Mouse (Mus musculus) liver, postnatal 0 days (tissue): ENCODE data around the gene Rpl36a. TPM values are rescaled to one million over a fixed set of nuclear protein-coding genes. Genes with fewer than 3 reads are reported as not detected.

Experiments used
- ATAC-seq: fragments of 200-750 bp; cut with Nextera tagmentation; 2 replicates; pipeline ENCODE4 v1.8.0; 2017; ENCODE audit warnings: mild to moderate bottlenecking, moderate library complexity
- DNase-seq: peaks from one replicate; pipeline ENCODE4 v3.0.0-alpha.2; 2016
- H3K27ac ChIP-seq: fragments of 300-500 bp; sonication (generic); 2 replicates; pipeline ENCODE4 v1.5.1; 2014; ENCODE audit warnings: antibody characterized with exemption, moderate library complexity, mild to moderate bottlenecking, low read depth
- H3K27me3 ChIP-seq: fragments of 300-500 bp; sonication (generic); 2 replicates; pipeline ENCODE4 v1.6.1; 2014; ENCODE audit warnings: low read length, control low read depth, mixed read lengths; ENCODE audit not compliant: insufficient read depth
- H3K36me3 ChIP-seq: fragments of 300-500 bp; sonication (generic); replicated peaks from 2 replicates; pipeline ENCODE4 v1.6.1; 2014; ENCODE audit warnings: mild to moderate bottlenecking, control low read depth, low read length, moderate library complexity, mixed read lengths; ENCODE audit not compliant: insufficient read depth
- H3K4me1 ChIP-seq: fragments of 300-500 bp; sonication (generic); 2 replicates; pipeline ENCODE4 v1.6.1; 2014; ENCODE audit warnings: antibody characterized with exemption, mild to moderate bottlenecking, control low read depth; ENCODE audit not compliant: insufficient read depth
- H3K4me2 ChIP-seq: fragments of 300-500 bp; sonication (generic); 2 replicates; pipeline ENCODE4 v1.6.1; 2014; ENCODE audit warnings: low read depth, mild to moderate bottlenecking, low read length, moderate library complexity, mixed read lengths
- H3K4me3 ChIP-seq: fragments of 300-500 bp; sonication (generic); 2 replicates; pipeline ENCODE4 v1.5.1; 2014; ENCODE audit warnings: low read depth, low read length
- H3K9ac ChIP-seq: fragments of 300-500 bp; sonication (generic); replicated peaks from 2 replicates; pipeline ENCODE4 v1.6.1; 2014; ENCODE audit warnings: mild to moderate bottlenecking, moderate library complexity
- H3K9me3 ChIP-seq: fragments of 300-500 bp; sonication (generic); 2 replicates; pipeline ENCODE4 v1.6.1; 2016; ENCODE audit warnings: mild to moderate bottlenecking, control low read depth, low read length, mixed read lengths
- CTCF ChIP-seq: sonication (generic); IDR thresholded peaks from 2 replicates; pipeline ENCODE4 v1.5.1; 2016; ENCODE audit warnings: antibody characterized with exemption, low read depth
- EP300 ChIP-seq: IDR thresholded peaks from 2 replicates; pipeline ENCODE4 v1.6.1; 2016; ENCODE audit warnings: antibody characterized with exemption, low read depth, mild to moderate bottlenecking
- WGBS: fragments of 180-500 bp; shearing (Covaris S2); extraction: QIAGEN DNeasy Blood & Tissue Kit; methylation state at CpG from one replicate; pipeline ENCODE4 v1.1.7; 2014; ENCODE audit not compliant: insufficient replicate concordance; 5-methylcytosine and 5-hydroxymethylcytosine counted together
- polyA plus RNA-seq: library from polyadenylated mRNA; unstranded; fragments of >200 nt; fragmentation: Nextera tagmentation; extraction: Ambion mirVana; gene quantifications from 2 replicates; pipeline ENCODE4 v1.2.1, GENCODE M21; 2015

Gene Rpl36a
- polyA plus RNA-seq, 1 experiment from 2014 or later, result 306 TPM

DNA sequence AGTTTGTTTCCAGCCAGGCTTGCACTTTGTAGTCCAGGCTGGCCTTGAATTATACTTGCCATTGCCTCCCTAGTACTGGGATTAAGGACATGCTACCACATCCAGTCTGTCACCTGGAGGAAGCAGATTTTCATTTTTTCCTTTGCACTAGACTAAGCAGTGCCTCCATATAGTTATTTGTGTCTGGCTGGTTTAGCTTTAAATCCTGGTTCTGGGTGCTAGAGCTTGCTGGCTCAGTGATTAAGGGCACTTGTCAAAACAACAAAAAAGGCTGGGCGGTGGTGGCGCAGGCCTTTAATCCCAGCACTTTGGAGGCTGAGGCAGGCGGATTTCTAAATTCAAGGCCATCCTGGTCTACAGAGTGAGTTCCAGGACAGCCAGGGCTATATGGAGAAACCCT is 3.5 kb downstream of the Rpl36a start:
- H3K27me3 ChIP-seq, result no peaks in the 10 kb centered on the region
- H3K27ac ChIP-seq, result no peak overlapping the region
- no peak for TF ChIP-seq EP300
- no peak for TF ChIP-seq CTCF
- peaks cover 5% of the 10 kb centered on the region; the same call in 1 of the 2 replicates for H3K36me3 ChIP-seq
- no peaks in the 10 kb centered on the region for H3K4me1 ChIP-seq
- no peak overlapping the region for H3K4me3 ChIP-seq
- H3K9me3 ChIP-seq, result no peaks in the 10 kb centered on the region
- 68% methylated on average over 3 of the region's 3 CpGs for WGBS
- no peak for ATAC-seq
- H3K9ac ChIP-seq, result no peak overlapping the region
- no peak for DNase-seq
- no peak overlapping the region for H3K4me2 ChIP-seq

DNA sequence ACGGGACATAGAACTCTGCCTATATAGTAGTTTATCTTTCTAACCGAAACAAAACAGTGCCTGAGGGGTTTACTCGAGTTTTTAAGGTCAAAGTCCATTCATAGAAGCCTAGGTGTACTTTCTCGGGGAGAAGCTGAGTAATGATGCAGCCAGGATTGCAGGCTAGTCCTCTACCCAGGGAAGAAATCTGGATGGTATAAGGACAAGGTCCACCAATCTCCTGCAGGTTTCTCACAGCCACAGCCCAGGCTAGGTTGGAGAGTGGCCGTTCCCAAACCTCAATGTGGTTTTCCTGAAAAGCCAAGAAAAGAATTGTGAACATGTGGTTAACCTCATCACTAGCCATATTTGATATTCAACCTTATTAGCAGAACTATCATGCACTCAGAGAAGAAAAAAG is 4.4 kb downstream of the Rpl36a start:
- Histone ChIP-seq H3K4me3 (no peak overlapping the region), H3K4me1 (no peaks in the 10 kb centered on the region), H3K4me2 (no peak overlapping the region), H3K36me3 (peaks cover 5% of the 10 kb centered on the region; the same call in 1 of the 2 replicates), H3K9me3 (no peaks in the 10 kb centered on the region), H3K27ac (no peak overlapping the region), H3K9ac (no peak overlapping the region), H3K27me3 (no peaks in the 10 kb centered on the region)
- TF ChIP-seq EP300 (no peak), CTCF (no peak)
- ATAC-seq (no peak), DNase-seq (no peak)
- 28% methylated on average over 5 of the region's 5 CpGs for WGBS

DNA sequence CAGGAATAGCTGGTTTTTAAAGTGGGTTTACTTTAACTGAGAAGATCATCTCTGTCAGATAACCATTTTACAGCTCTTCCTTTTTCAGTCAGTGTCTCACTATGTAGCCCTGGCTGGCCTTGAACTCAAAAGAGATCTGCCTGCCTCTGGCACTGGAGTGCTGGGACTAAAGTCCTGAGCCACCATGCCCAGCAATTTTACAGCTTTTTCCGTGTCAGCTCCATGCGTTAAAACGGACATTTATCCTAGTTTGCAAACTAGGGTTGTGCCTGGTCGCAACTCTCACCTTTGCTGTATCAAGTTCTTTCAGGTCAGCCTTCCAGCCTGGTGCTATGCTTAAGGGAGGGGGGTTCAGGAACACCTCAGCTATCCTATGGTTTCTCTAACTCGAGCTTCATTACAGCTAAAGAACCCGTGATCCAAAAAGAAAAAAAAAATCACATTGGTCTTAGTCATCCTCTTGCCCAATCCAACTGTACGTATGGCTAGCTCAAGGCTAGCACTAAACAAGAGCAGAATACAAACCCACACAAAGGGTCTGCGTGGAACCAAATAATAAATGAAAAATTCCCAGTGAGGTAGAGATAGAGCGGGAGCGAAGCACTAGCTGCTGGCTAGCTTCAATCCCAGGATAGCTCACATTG is 14.6 kb downstream of the Rpl36a start:
- Histone ChIP-seq H3K4me1 (0 out of 2 replicates have a peak, but pooled peaks cover 2% of the 10 kb centered on the region), H3K27me3 (no peaks in the 10 kb centered on the region), H3K4me3 (peak overlapping the region; percentile 74), H3K9ac (peak overlapping the region; percentile 42), H3K9me3 (no peaks in the 10 kb centered on the region), H3K27ac (peak overlapping the region; percentile 73), H3K36me3 (0 out of 2 replicates have a peak, but pooled peaks cover 4% of the 10 kb centered on the region), H3K4me2 (peak overlapping the region; percentile 61)
- ATAC-seq (no peak), DNase-seq (no peak)
- WGBS, result 20% methylated on average over 10 of the region's 10 CpGs
- no peak for TF ChIP-seq EP300
- TF ChIP-seq CTCF, result no peak

DNA sequence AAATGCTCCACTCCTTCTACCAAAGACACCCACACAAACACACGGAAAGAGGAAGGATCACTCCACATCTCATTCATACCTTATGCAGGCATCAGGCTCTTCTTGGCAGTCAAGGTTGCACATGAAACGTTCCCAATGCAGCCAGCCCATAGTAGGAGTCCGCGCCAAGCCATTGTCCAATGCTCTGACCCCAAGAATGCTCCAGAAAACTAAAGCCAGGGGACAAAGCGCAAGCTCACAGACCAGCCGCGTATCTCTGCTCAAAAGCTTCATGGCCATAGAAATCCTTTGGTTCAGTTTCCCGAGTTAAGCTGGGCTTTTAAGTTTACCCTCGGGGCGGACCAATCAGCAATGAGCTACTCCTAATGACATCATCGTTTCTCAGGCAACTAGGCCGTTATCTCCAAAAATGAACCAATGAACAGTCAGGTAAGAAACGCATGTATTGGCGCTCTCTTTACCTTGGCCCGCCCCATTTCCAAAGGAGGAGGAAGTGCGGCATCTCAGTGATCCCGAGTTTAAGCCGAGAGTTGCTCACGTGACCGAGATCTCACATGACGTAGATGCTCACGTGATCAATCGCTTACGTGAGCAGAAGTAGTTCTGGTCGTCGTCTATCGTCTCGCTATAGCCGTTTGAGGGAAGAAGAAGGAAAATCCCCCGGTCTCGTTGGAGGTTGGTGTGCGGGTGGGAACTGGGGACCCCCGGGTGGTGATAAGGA is 15.4 kb downstream of the Rpl36a start, which contains the start of the genes Gla and Hnrnph2:
Gene Gla, minus strand, starts transcription at position 467 of the 721 bp plus-strand sequence.
Gene Hnrnph2, plus strand, starts transcription at position 521 of the 721 bp plus-strand sequence.
- DNase-seq (peak; percentile 89), ATAC-seq (peak; percentile 99)
- no peaks in the 10 kb centered on the region for H3K9me3 ChIP-seq
- H3K27me3 ChIP-seq, result no peaks in the 10 kb centered on the region
- peak within 1 kb of the TSS; percentile 91 for H3K27ac ChIP-seq
- peak within 1 kb of the TSS; percentile 74 for H3K4me3 ChIP-seq
- H3K4me2 ChIP-seq, result peak within 1 kb of the TSS; percentile 62
- H3K9ac ChIP-seq, result peak within 1 kb of the TSS; percentile 75
- 0 out of 2 replicates have a peak, but pooled peaks cover 2% of the 10 kb centered on the region for H3K4me1 ChIP-seq
- H3K36me3 ChIP-seq, result 0 out of 2 replicates have a peak, but pooled peaks cover 4% of the 10 kb centered on the region
- 17% methylated on average over 33 of the region's 33 CpGs for WGBS
- 0 out of 2 replicates have a peak, but pooled peaks have one; percentile 12 for TF ChIP-seq EP300
- TF ChIP-seq CTCF, result no peak

DNA sequence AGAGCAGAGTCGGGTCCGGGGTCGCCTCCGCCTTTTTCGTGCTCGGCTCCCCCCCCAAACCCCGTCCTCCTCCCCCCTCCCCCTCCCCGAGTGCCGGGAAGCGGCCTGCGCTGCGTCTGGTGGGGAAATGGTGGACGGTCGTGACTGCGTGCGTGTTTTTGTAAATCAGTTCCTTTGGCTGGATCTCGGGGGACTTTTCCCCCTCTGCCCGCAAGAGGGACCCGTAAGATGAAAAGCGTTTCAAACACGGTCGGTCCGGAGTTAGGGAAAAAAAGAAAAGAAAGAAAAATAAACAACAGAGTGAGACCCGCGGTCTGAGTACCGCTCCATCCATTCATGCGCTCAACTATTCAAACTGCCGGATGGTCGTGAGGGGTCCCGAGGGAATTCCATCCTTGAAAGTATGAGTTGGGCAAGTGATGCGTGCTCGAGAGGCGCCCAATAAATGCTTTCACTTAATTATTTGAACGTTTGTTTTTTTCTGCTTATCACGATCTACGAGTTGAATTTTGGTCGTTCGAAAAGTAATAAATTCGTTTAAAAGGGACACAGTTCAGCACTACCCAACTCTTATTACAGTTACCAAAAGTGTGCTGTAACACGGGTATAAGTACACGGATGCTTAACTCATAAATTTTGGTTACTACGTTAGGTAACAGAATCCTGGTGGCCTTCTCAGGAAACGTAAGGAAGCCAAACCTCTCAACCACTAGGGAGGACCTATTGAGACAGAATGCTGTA is 16.1 kb downstream of the Rpl36a start:
- TF ChIP-seq CTCF, result no peak
- TF ChIP-seq EP300, result no peak
- Histone ChIP-seq H3K36me3 (0 out of 2 replicates have a peak, but pooled peaks cover 4% of the 10 kb centered on the region), H3K4me2 (peak overlapping the region; percentile 62), H3K4me3 (peak overlapping the region; percentile 74), H3K9me3 (no peaks in the 10 kb centered on the region), H3K27me3 (no peaks in the 10 kb centered on the region), H3K9ac (peak overlapping the region; percentile 75), H3K27ac (peak overlapping the region; percentile 91), H3K4me1 (0 out of 2 replicates have a peak, but pooled peaks cover 2% of the 10 kb centered on the region)
- DNase-seq (no peak), ATAC-seq (peak; percentile 78)
- WGBS, result 18% methylated on average over 38 of the region's 43 CpGs
